Mouse (Mus musculus) liver, postnatal 0 days (tissue): ENCODE measurements at regions not wholly inside any gene's neighbourhood (a gene's known extent, or its start where the extent isn't known, plus 50 kb on each side); places are given as distances from the start of the nearest gene placed in this dataset.

Experiments
- CTCF ChIP-seq: sonication (generic); IDR thresholded peaks from 2 replicates; pipeline ENCODE4 v1.5.1; 2016; ENCODE audit warnings: antibody characterized with exemption, low read depth
- EP300 ChIP-seq: IDR thresholded peaks from 2 replicates; pipeline ENCODE4 v1.6.1; 2016; ENCODE audit warnings: antibody characterized with exemption, low read depth, mild to moderate bottlenecking

DNA sequence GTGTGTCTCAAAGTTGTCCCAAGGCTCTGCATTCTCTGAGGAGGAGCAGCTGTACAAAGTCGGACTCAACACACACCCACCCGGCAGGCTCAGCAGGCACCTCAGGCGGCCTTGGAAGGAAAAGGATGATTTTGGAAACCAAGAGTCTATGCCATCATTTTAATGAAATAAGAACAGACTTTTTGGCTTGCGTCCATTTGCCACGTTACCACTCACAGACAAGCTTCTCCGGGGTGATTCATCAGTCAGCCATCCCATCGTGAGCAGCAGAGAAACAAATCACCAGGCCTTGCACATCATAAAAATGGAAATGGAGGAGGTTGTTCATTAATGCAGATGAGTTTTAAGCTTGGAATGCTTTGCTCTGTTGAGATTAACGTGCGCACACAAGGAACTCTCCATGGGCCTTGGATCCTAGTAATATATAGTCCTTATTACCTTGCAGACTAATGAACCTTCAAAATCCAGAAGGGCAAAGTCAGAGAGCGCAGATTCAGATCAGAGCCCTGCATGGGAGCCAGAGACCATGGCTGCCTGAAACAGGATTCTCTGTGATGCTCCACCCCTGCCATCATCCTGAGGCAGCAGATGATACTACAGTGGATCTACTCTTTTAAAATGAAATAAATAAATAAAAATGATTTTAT is 198.5 kb downstream of the Actr3 start:
- no peak for TF ChIP-seq CTCF
- TF ChIP-seq EP300 = no peak
